Mouse (Mus musculus) adrenal gland, postnatal 14 days (tissue): Measurements from ENCODE around the gene Rhod. TPM values are rescaled to one million over a fixed set of nuclear protein-coding genes. Genes with fewer than 3 reads are reported as not detected.

ENCODE experiments used
- DNase-seq: peaks from one replicate; pipeline ENCODE4 v3.0.0; 2021; ENCODE audit warnings: mixed read lengths
- total RNA-seq: library from RNA; stranded (reverse); gene quantifications from 2 replicates; pipeline ENCODE4 v1.2.3, GENCODE M21; 2021

The Rhod gene
- total RNA-seq, 1 experiment from 2014 or later: 17.3 TPM

GRCm38 (mm10) chr19:4451098-4451497 is 11.9 kb upstream of the Rhod start:
- no peak for DNase-seq

GRCm38 (mm10) chr19:4450666-4451065 is 11.4 kb upstream of the Rhod start:
- no peak for DNase-seq

- DNase-seq: no peak
Observed at GRCm38 (mm10) chr19:4449230-4449629, 10.0 kb upstream of the Rhod start.

GRCm38 (mm10) chr19:4447445-4447844 is 8.2 kb upstream of the Rhod start:
- DNase-seq: no peak

GRCm38 (mm10) chr19:4446661-4447420 is 7.6 kb upstream of the Rhod start:
- no peak for DNase-seq

- DNase-seq: peak; percentile 80
Observed at GRCm38 (mm10) chr19:4442408-4442807, 3.2 kb upstream of the Rhod start.

- DNase-seq: peak; percentile 60
Observed at GRCm38 (mm10) chr19:4441621-4442161, 2.5 kb upstream of the Rhod start.

GRCm38 (mm10) chr19:4441090-4441591 is 1.9 kb upstream of the Rhod start:
- peak; percentile 74 for DNase-seq

GRCm38 (mm10) chr19:4440222-4440621 is 990 bp upstream of the Rhod start:
- DNase-seq: peak; percentile 77

GRCm38 (mm10) chr19:4438791-4439160 is 456 bp downstream of the Rhod start:
- DNase-seq: no peak

GRCm38 (mm10) chr19:4437886-4438285 is 1.3 kb downstream of the Rhod start:
- DNase-seq: no peak

GRCm38 (mm10) chr19:4436254-4436653 is 3.0 kb downstream of the Rhod start:
- DNase-seq: no peak

GRCm38 (mm10) chr19:4434999-4435398 is 4.2 kb downstream of the Rhod start:
- no peak for DNase-seq

GRCm38 (mm10) chr19:4433756-4434155 is 5.5 kb downstream of the Rhod start:
- no peak for DNase-seq

- no peak for DNase-seq
Observed at GRCm38 (mm10) chr19:4430091-4430620, 9.1 kb downstream of the Rhod start.

GRCm38 (mm10) chr19:4425610-4426366 is 13.4 kb downstream of the Rhod start:
- DNase-seq: peak; percentile 66

- no peak for DNase-seq
Observed at GRCm38 (mm10) chr19:4423021-4423420, 16.2 kb downstream of the Rhod start.

GRCm38 (mm10) chr19:4422581-4422980 is 16.7 kb downstream of the Rhod start:
- DNase-seq: no peak

- DNase-seq: peak; percentile 29
Observed at GRCm38 (mm10) chr19:4420153-4420910, 18.9 kb downstream of the Rhod start.

GRCm38 (mm10) chr19:4419711-4420110 is 19.5 kb downstream of the Rhod start:
- DNase-seq: no peak

- no peak for DNase-seq
Observed at GRCm38 (mm10) chr19:4417713-4418112, 21.5 kb downstream of the Rhod start.

GRCm38 (mm10) chr19:4417183-4417582 is 22.0 kb downstream of the Rhod start:
- peak; percentile 85 for DNase-seq
